Comparison of ENCODE assay signal across 10 mouse cellular contexts in genomic region chr12:108646234-108646633, GRCm38 (mm10).
"Had no signal": no experiment of that assay in that cellular context is flagged by ENCODE, and none has a peak within 500 bp of the region (broad histone marks: within the 10 kb centered on the region; RNA-seq: fewer than 3 reads in every experiment).

No protein-coding gene starts in this region.

- DNase-seq: kidney, adult 9 months; kidney, postnatal 36 days; liver; liver, embryonic 13.5 days; liver, postnatal 0 days; lung, postnatal 36 days; midbrain, embryonic 14.5 days; retina, postnatal 1 day; right cerebral cortex, postnatal 4 days had no signal

- ATAC-seq: intestine, postnatal 0 days; liver, postnatal 0 days had no signal
